Mouse (Mus musculus) hindbrain, embryonic 14.5 days (tissue): Measurements from ENCODE around the gene Rasgrp1. TPM values are rescaled to one million over a fixed set of nuclear protein-coding genes. Genes with fewer than 3 reads are reported as not detected.

ENCODE experiments used
- ATAC-seq: fragments of 200-750 bp; cut with Nextera tagmentation; 2 replicates; pipeline ENCODE4 v1.8.0; 2017; ENCODE audit warnings: moderate number of reproducible peaks, mild to moderate bottlenecking, moderate TSS enrichment, moderate library complexity; ENCODE audit not compliant: low FRiP score
- DNase-seq: peaks from one replicate; pipeline ENCODE4 v3.0.0-alpha.2; 2015; ENCODE audit warnings: low spot score
- H3K27ac ChIP-seq: fragments of 300-500 bp; sonication (generic); 2 replicates; pipeline ENCODE4 v1.5.1; 2014; ENCODE audit warnings: mild to moderate bottlenecking, moderate library complexity
- H3K27me3 ChIP-seq: fragments of 300-500 bp; sonication (generic); 2 replicates; pipeline ENCODE4 v1.6.1; 2014; ENCODE audit warnings: mild to moderate bottlenecking, low read length, mixed read lengths; ENCODE audit not compliant: control insufficient read depth, insufficient read depth
- H3K36me3 ChIP-seq: fragments of 300-500 bp; sonication (generic); replicated peaks from 2 replicates; pipeline ENCODE4 v1.6.1; 2014; ENCODE audit not compliant: control insufficient read depth, insufficient read depth
- H3K4me1 ChIP-seq: fragments of 300-500 bp; sonication (generic); replicated peaks from 2 replicates; pipeline ENCODE4 v1.6.1; 2014; ENCODE audit warnings: antibody characterized with exemption, low read length, mixed read lengths; ENCODE audit not compliant: control insufficient read depth, insufficient read depth
- H3K4me2 ChIP-seq: fragments of 300-500 bp; sonication (generic); replicated peaks from 2 replicates; pipeline ENCODE4 v1.6.1; 2014; ENCODE audit warnings: mild to moderate bottlenecking, moderate library complexity
- H3K4me3 ChIP-seq: fragments of 300-500 bp; sonication (generic); replicated peaks from 2 replicates; pipeline ENCODE4 v1.5.1; 2014; ENCODE audit warnings: mild to moderate bottlenecking, low read length
- H3K9ac ChIP-seq: fragments of 300-500 bp; sonication (generic); 2 replicates; pipeline ENCODE4 v1.6.1; 2014
- H3K9me3 ChIP-seq: fragments of 300-500 bp; sonication (generic); 2 replicates; pipeline ENCODE4 v1.6.1; 2016; ENCODE audit warnings: low read length; ENCODE audit not compliant: control insufficient read depth
- WGBS: fragments of 180-500 bp; shearing (Covaris S2); extraction: QIAGEN DNeasy Blood & Tissue Kit; methylation state at CpG from one replicate; pipeline ENCODE4 v1.1.7; 2014; 5-methylcytosine and 5-hydroxymethylcytosine counted together
- polyA plus RNA-seq: library from polyadenylated mRNA; unstranded; fragments of >200 nt; fragmentation: Nextera tagmentation; extraction: Ambion mirVana; gene quantifications from 2 replicates; pipeline ENCODE4 v1.2.1, GENCODE M21; 2014

The Rasgrp1 gene
- polyA plus RNA-seq, 1 experiment from 2014 or later, result 2.6 TPM

- peak; percentile 57; the same call in 1 of the 2 replicates for ATAC-seq
- WGBS, result 74% methylated on average over 11 of the region's 11 CpGs
- H3K4me1 ChIP-seq, result no peaks in the 10 kb centered on the region
- no peaks in the 10 kb centered on the region for H3K27me3 ChIP-seq
- no peaks in the 10 kb centered on the region for H3K9me3 ChIP-seq
- no peak overlapping the region for H3K4me2 ChIP-seq
- peaks cover 65% of the 10 kb centered on the region for H3K36me3 ChIP-seq
- no peak overlapping the region for H3K27ac ChIP-seq
- no peak overlapping the region for H3K4me3 ChIP-seq
- no peak overlapping the region for H3K9ac ChIP-seq
- DNase-seq, result peak; percentile 73
Measured at GRCm38 (mm10) chr2:117263786-117264408, 78.9 kb downstream of the Rasgrp1 start.

- Histone ChIP-seq H3K9ac (no peak overlapping the region), H3K4me2 (no peak overlapping the region), H3K27ac (no peak overlapping the region), H3K4me3 (no peak overlapping the region), H3K36me3 (peaks cover 58% of the 10 kb centered on the region), H3K27me3 (no peaks in the 10 kb centered on the region), H3K9me3 (no peaks in the 10 kb centered on the region), H3K4me1 (no peaks in the 10 kb centered on the region)
- WGBS, result 92% methylated on average over 5 of the region's 5 CpGs
- no peak for ATAC-seq
- no peak for DNase-seq
Measured at GRCm38 (mm10) chr2:117262184-117262583, 80.6 kb downstream of the Rasgrp1 start.

GRCm38 (mm10) chr2:117257617-117258016, 85.2 kb downstream of the Rasgrp1 start:
- H3K4me2 ChIP-seq, result no peak overlapping the region
- H3K4me3 ChIP-seq, result no peak overlapping the region
- no peak for ATAC-seq
- no peak overlapping the region for H3K9ac ChIP-seq
- H3K27me3 ChIP-seq, result no peaks in the 10 kb centered on the region
- H3K9me3 ChIP-seq, result no peaks in the 10 kb centered on the region
- H3K4me1 ChIP-seq, result no peaks in the 10 kb centered on the region
- no peak overlapping the region for H3K27ac ChIP-seq
- WGBS, result 90% methylated on average over 1 of the region's 1 CpGs
- H3K36me3 ChIP-seq, result peaks cover 35% of the 10 kb centered on the region
- DNase-seq, result no peak

- no peak for ATAC-seq
Measured at GRCm38 (mm10) chr2:117255415-117255814, 87.4 kb downstream of the Rasgrp1 start.

GRCm38 (mm10) chr2:117250001-117250510, 92.7 kb downstream of the Rasgrp1 start:
- DNase-seq (peak; percentile 47), ATAC-seq (peak; percentile 69)
- Histone ChIP-seq H3K9me3 (no peaks in the 10 kb centered on the region), H3K27me3 (no peaks in the 10 kb centered on the region), H3K36me3 (no peaks in the 10 kb centered on the region), H3K27ac (peak overlapping the region; percentile 91), H3K4me2 (peak overlapping the region; percentile 70), H3K4me1 (peaks cover 16% of the 10 kb centered on the region), H3K9ac (peak overlapping the region; percentile 92), H3K4me3 (peak overlapping the region; percentile 89)
- WGBS, result 0% methylated on average over 24 of the region's 24 CpGs

More at GRCm38 (mm10) chr2:117255415-117255814, 87.4 kb downstream of the Rasgrp1 start:
- H3K27me3 ChIP-seq, result no peaks in the 10 kb centered on the region
- H3K9ac ChIP-seq, result no peak overlapping the region
- no peak for DNase-seq
- no peak overlapping the region for H3K4me3 ChIP-seq
- H3K9me3 ChIP-seq, result no peaks in the 10 kb centered on the region
- peaks cover 19% of the 10 kb centered on the region for H3K36me3 ChIP-seq
- WGBS, result 90% methylated on average over 2 of the region's 2 CpGs
- H3K4me1 ChIP-seq, result peaks cover 14% of the 10 kb centered on the region
- no peak overlapping the region for H3K27ac ChIP-seq
- no peak overlapping the region for H3K4me2 ChIP-seq

- H3K27ac ChIP-seq, result peak within 1 kb of the TSS; percentile 91
- H3K9me3 ChIP-seq, result no peaks in the 10 kb centered on the region
- peak within 1 kb of the TSS; percentile 92 for H3K9ac ChIP-seq
- peaks cover 16% of the 10 kb centered on the region for H3K4me1 ChIP-seq
- peak; percentile 97 for DNase-seq
- peak within 1 kb of the TSS; percentile 89 for H3K4me3 ChIP-seq
- no peaks in the 10 kb centered on the region for H3K36me3 ChIP-seq
- no peaks in the 10 kb centered on the region for H3K27me3 ChIP-seq
- WGBS, result 1% methylated on average over 33 of the region's 33 CpGs
- H3K4me2 ChIP-seq, result peak within 1 kb of the TSS; percentile 70
- ATAC-seq, result peak; percentile 97
Measured at GRCm38 (mm10) chr2:117249255-117250000, 93.4 kb downstream of the Rasgrp1 start, which contains the start of gene Fam98b. Gene Fam98b (plus strand): TSS chr2:117249739.

- Histone ChIP-seq H3K9me3 (no peaks in the 10 kb centered on the region), H3K36me3 (no peaks in the 10 kb centered on the region), H3K4me3 (no peak overlapping the region), H3K27ac (no peak overlapping the region), H3K4me2 (no peak overlapping the region), H3K27me3 (no peaks in the 10 kb centered on the region), H3K9ac (no peak overlapping the region), H3K4me1 (no peaks in the 10 kb centered on the region)
- ATAC-seq (no peak), DNase-seq (no peak)
- 68% methylated on average over 4 of the region's 4 CpGs for WGBS
Measured at GRCm38 (mm10) chr2:117241953-117242352, 100.8 kb downstream of the Rasgrp1 start.

- Histone ChIP-seq H3K27ac (no peak overlapping the region), H3K4me1 (no peaks in the 10 kb centered on the region), H3K4me3 (no peak overlapping the region), H3K4me2 (no peak overlapping the region), H3K36me3 (no peaks in the 10 kb centered on the region), H3K9ac (no peak overlapping the region), H3K27me3 (no peaks in the 10 kb centered on the region), H3K9me3 (no peaks in the 10 kb centered on the region)
- 6% methylated on average over 13 of the region's 13 CpGs for WGBS
- peak; percentile 88 for DNase-seq
- peak; percentile 85 for ATAC-seq
Measured at GRCm38 (mm10) chr2:117231257-117231656, 111.5 kb downstream of the Rasgrp1 start.

GRCm38 (mm10) chr2:117230261-117230660, 112.5 kb downstream of the Rasgrp1 start:
- H3K9ac ChIP-seq, result no peak overlapping the region
- DNase-seq, result no peak
- H3K9me3 ChIP-seq, result no peaks in the 10 kb centered on the region
- ATAC-seq, result no peak
- no peaks in the 10 kb centered on the region for H3K4me1 ChIP-seq
- no peaks in the 10 kb centered on the region for H3K27me3 ChIP-seq
- H3K4me3 ChIP-seq, result no peak overlapping the region
- WGBS, result 71% methylated on average over 7 of the region's 7 CpGs
- no peak overlapping the region for H3K4me2 ChIP-seq
- H3K36me3 ChIP-seq, result no peaks in the 10 kb centered on the region
- H3K27ac ChIP-seq, result no peak overlapping the region
